Mouse (Mus musculus) G1E-ER4 (cell line): ENCODE measurements around the gene Olfr771. TPM values are rescaled to one million over a fixed set of nuclear protein-coding genes. Genes with fewer than 3 reads are reported as not detected.
"Not testable (repeated sequence)": the region's sequence is repeated elsewhere in the genome, so short reads cannot be mapped to it uniquely, and the experiment has no call there.

Source experiments
- GATA1 ChIP-seq: IDR thresholded peaks from one replicate; pipeline ENCODE4 v1.8.0; 2012; ENCODE audit warnings: low read length, inconsistent platforms
- polyA plus RNA-seq: library from polyadenylated mRNA; stranded (reverse); fragments of >175 nt; gene quantifications from 2 replicates; pipeline ENCODE4 v1.2.3, GENCODE M21; 2012

The Olfr771 gene
- not detected in 2 replicates for polyA plus RNA-seq

DNA sequence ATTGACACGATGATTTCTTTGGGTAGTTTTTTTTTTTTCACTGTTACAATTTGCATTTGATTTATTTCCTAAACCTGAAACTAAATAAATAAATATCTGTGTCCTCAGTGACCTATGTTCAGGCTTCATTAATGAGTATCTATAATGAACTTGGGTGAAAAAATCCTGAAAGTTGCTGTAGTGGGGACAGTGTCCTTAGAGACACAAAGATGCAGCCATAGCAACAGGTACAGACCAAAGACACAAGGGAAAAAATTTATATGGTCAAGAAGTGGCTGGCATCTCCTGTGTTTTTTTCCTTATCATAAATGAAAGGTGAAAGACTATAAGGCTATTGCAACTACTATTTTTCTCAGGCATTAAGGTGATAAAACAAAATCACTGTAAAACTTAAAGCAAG, at the start of gene Olfr771:
TSS of gene Olfr771 (minus strand) at position 101 of the 400 bp plus-strand sequence.
- no peak for TF ChIP-seq GATA1

- not testable (repeated sequence) for TF ChIP-seq GATA1
These were observed 22.8 kb upstream of the Olfr771 start, which contains the start of gene Olfr773 for GRCm38 (mm10) chr10:129187319-129187718. TSS of gene Olfr773 (minus strand) at chr10:129187419.

GRCm38 (mm10) chr10:129177821-129178220, 13.3 kb upstream of the Olfr771 start, which contains the start of gene Olfr772:
TSS of gene Olfr772 (minus strand) at chr10:129177921.
- TF ChIP-seq GATA1, result not testable (repeated sequence)

- no peak for TF ChIP-seq GATA1
These were observed 25.7 kb downstream of the Olfr771 start, which contains the start of gene Olfr770 for GRCm38 (mm10) chr10:129138898-129139297. TSS of gene Olfr770 (minus strand) at chr10:129138998.

DNA sequence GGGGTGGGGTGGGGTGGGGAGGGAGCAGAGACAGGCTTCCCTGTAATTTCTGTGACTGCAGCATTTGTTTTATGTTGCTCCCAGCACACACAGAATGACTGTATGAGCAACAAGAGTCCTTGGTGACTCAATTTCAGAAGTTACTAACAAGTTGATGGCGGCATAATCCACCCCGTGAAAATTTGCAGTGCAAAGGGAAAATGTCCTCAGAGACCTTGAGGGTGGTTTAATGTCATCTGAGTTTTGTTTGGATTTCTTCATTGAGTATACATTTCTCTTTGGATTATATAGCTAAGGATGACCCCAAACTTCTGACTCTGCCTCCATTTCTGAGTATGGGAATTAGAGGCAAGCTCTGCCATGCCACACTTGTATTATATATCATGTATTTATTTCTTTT, 46.8 kb downstream of the Olfr771 start, which contains the start of gene Olfr769:
TSS of gene Olfr769 (minus strand) at position 101 of the 400 bp plus-strand sequence.
- no peak for TF ChIP-seq GATA1

- no peak for TF ChIP-seq GATA1
These were observed 49.4 kb downstream of the Olfr771 start for GRCm38 (mm10) chr10:129115146-129115545.

Other genes with a start within 250 kb of the Olfr771 start
- gene Rdh5, start 241.9 kb downstream of the Olfr771 start, polyA plus RNA-seq, result 0.61 and 0.65 TPM in 2 replicates
- 105 and 109 TPM in 2 replicates for gene Bloc1s1, start 240.7 kb downstream of the Olfr771 start, polyA plus RNA-seq
- gene Itga7, start 230.9 kb downstream of the Olfr771 start, polyA plus RNA-seq, result 0.43 and 0.71 TPM in 2 replicates
- 0.06 TPM in 1 of 2 replicates, not detected in the other for gene Mettl7b, start 203.8 kb downstream of the Olfr771 start, polyA plus RNA-seq
- not detected in 2 replicates for gene Olfr9, start 175.3 kb downstream of the Olfr771 start, polyA plus RNA-seq
- not detected in 2 replicates for gene Olfr763, start 154.0 kb downstream of the Olfr771 start, polyA plus RNA-seq
- gene Olfr764-ps1, start 124.9 kb downstream of the Olfr771 start, polyA plus RNA-seq, result not detected in 2 replicates
- not detected in 2 replicates for gene Olfr765, start 114.8 kb downstream of the Olfr771 start, polyA plus RNA-seq
- gene Olfr766-ps1, start 95.8 kb downstream of the Olfr771 start, polyA plus RNA-seq, result not detected in 2 replicates
- gene Olfr767, start 81.8 kb downstream of the Olfr771 start, polyA plus RNA-seq, result not detected in 2 replicates
- gene Olfr768, start 65.4 kb downstream of the Olfr771 start, polyA plus RNA-seq, result not detected in 2 replicates
- gene Olfr769, start 46.9 kb downstream of the Olfr771 start, polyA plus RNA-seq, result not detected in 2 replicates
- gene Olfr770, start 25.8 kb downstream of the Olfr771 start, polyA plus RNA-seq, result not detected in 2 replicates
- not detected in 2 replicates for gene Olfr772, start 13.2 kb upstream of the Olfr771 start, polyA plus RNA-seq
- gene Olfr773, start 22.7 kb upstream of the Olfr771 start, polyA plus RNA-seq, result not detected in 2 replicates
- gene Olfr774, start 71.5 kb upstream of the Olfr771 start, polyA plus RNA-seq, result not detected in 2 replicates
- gene Olfr775, start 83.7 kb upstream of the Olfr771 start, polyA plus RNA-seq, result not detected in 2 replicates
- not detected in 2 replicates for gene Olfr776, start 94.4 kb upstream of the Olfr771 start, polyA plus RNA-seq
- not detected in 2 replicates for gene Olfr777, start 106.7 kb upstream of the Olfr771 start, polyA plus RNA-seq
- gene Olfr780, start 153.4 kb upstream of the Olfr771 start, polyA plus RNA-seq, result not detected in 2 replicates
- not detected in 2 replicates for gene Olfr781, start 164.1 kb upstream of the Olfr771 start, polyA plus RNA-seq
- not detected in 2 replicates for gene Olfr782, start 184.1 kb upstream of the Olfr771 start, polyA plus RNA-seq
- gene Olfr784, start 219.3 kb upstream of the Olfr771 start, polyA plus RNA-seq, result not detected in 2 replicates
- not detected in 2 replicates for gene Olfr785, start 240.7 kb upstream of the Olfr771 start, polyA plus RNA-seq